Mouse (Mus musculus) midbrain, embryonic 12.5 days (tissue): Measurements from ENCODE around the gene Ust. TPM values are rescaled to one million over a fixed set of nuclear protein-coding genes. Genes with fewer than 3 reads are reported as not detected.

ENCODE experiments used
- ATAC-seq: fragments of 200-750 bp; cut with Nextera tagmentation; 2 replicates; pipeline ENCODE4 v1.8.0; 2017; ENCODE audit warnings: low read depth, moderate TSS enrichment, moderate library complexity; ENCODE audit not compliant: low FRiP score
- H3K27ac ChIP-seq: fragments of 300-500 bp; sonication (generic); replicated peaks from 2 replicates; pipeline ENCODE4 v1.5.1; 2016; ENCODE audit warnings: mild to moderate bottlenecking
- H3K27me3 ChIP-seq: fragments of 300-500 bp; sonication (generic); 2 replicates; pipeline ENCODE4 v1.6.1; 2016; ENCODE audit warnings: mild to moderate bottlenecking
- H3K36me3 ChIP-seq: fragments of 300-500 bp; sonication (generic); 2 replicates; pipeline ENCODE4 v1.6.1; 2016
- H3K4me1 ChIP-seq: fragments of 300-500 bp; sonication (generic); 2 replicates; pipeline ENCODE4 v1.6.1; 2016
- H3K4me2 ChIP-seq: fragments of 300-500 bp; sonication (generic); replicated peaks from 2 replicates; pipeline ENCODE4 v1.6.1; 2016; ENCODE audit warnings: mild to moderate bottlenecking, moderate library complexity
- H3K4me3 ChIP-seq: fragments of 300-500 bp; sonication (generic); 2 replicates; pipeline ENCODE4 v1.5.1; 2016; ENCODE audit warnings: mild to moderate bottlenecking
- H3K9ac ChIP-seq: fragments of 300-500 bp; sonication (generic); replicated peaks from 2 replicates; pipeline ENCODE4 v1.6.1; 2016; ENCODE audit warnings: mild to moderate bottlenecking, moderate library complexity
- H3K9me3 ChIP-seq: fragments of 300-500 bp; sonication (generic); 2 replicates; pipeline ENCODE4 v1.6.1; 2016; ENCODE audit warnings: mild to moderate bottlenecking
- WGBS: fragments of 180-500 bp; shearing (Covaris S2); methylation state at CpG from one replicate; pipeline ENCODE4 v1.1.7; 2016; 5-methylcytosine and 5-hydroxymethylcytosine counted together
- polyA plus RNA-seq: library from polyadenylated mRNA; unstranded; fragments of >200 nt; fragmentation: Nextera tagmentation; extraction: Ambion mirVana; gene quantifications from 2 replicates; pipeline ENCODE4 v1.2.1, GENCODE M21; 2016

The Ust gene
- polyA plus RNA-seq, 1 experiment from 2014 or later, result 4.0 TPM

DNA sequence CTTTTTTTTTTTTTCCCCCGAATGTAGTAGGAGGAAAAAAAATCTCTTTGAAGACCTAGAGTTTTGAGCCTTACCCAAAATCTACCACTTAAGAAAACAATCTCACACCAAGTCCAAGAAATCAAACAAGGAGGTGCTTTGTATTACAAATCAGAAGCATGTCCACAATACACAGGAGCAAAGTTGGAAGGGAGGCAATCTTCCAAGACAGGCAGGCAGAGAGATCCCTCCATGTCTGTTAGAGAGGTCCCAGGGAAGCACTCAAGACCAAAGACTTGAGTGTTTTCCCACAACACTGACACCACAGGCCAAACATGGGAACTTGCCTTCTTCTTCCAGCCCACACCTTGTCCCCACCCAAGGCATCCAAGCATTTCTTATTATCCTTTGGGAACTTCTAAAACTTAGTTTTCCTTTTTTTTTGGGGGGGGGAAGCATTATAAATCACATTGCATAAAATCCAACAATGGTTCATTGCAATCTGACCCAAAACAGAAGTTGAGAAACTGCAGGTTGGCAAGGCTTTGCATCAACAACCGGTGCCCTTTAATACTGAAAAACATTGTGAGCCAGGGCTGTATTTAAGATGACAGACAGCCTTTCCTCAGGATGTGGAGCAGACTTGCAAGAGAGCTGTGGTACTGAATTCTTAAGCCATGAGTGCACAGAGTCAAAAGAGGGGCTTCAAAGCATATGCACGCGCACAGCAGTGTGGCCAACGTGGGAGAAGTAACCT, 49.8 kb downstream of the Ust start:
- Histone ChIP-seq H3K9me3 (no peaks in the 10 kb centered on the region), H3K27ac (no peak overlapping the region), H3K27me3 (no peaks in the 10 kb centered on the region), H3K4me1 (no peaks in the 10 kb centered on the region), H3K4me2 (no peak overlapping the region), H3K36me3 (no peaks in the 10 kb centered on the region), H3K9ac (no peak overlapping the region), H3K4me3 (no peak overlapping the region)
- WGBS, result 81% methylated on average over 5 of the region's 5 CpGs
- no peak for ATAC-seq

DNA sequence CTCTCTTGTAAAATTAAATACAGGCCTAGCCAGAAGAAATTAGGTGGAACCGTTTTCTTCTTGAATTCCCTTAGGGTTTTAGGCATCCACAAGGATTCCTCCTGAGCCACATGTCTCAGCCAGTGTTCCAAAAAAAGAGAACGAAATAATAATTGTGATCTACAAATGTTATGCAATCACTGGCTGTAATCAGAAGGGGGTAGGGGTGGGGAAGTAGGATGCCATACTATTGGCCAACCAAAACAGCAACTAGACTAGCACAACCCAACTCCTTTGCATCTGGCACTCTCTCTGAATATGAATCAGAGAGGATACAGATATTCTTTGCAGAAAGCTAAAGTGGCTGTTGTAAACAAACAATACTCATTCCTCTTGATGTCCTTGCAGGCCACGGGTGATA, 52.7 kb downstream of the Ust start:
- 75% methylated on average over 3 of the region's 3 CpGs for WGBS
- Histone ChIP-seq H3K4me3 (no peak overlapping the region), H3K4me2 (no peak overlapping the region), H3K9me3 (no peaks in the 10 kb centered on the region), H3K27ac (no peak overlapping the region), H3K4me1 (no peaks in the 10 kb centered on the region), H3K27me3 (no peaks in the 10 kb centered on the region), H3K9ac (no peak overlapping the region), H3K36me3 (no peaks in the 10 kb centered on the region)
- ATAC-seq, result no peak

DNA sequence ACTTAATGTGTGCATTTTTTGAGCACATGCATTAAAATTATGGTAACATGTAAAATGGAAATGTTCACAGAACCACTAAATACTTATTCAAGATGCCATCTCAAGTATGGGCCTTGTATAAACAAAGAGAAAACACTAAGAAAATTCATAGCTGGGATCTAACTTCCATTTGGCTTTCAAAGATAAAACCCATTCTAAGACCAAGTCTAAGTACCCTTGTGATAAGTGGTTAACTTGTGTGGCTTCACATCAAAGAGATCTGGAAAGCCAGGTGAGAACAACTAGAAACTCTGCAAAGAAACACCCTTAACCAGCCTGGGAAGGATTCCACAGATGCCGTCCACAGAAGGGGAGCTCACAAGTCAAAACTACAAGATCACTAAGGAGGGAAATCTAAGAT, 53.4 kb downstream of the Ust start:
- no peak overlapping the region for H3K4me2 ChIP-seq
- WGBS, result 96% methylated on average over 1 of the region's 1 CpGs
- H3K9me3 ChIP-seq, result no peaks in the 10 kb centered on the region
- no peak overlapping the region for H3K4me3 ChIP-seq
- no peak for ATAC-seq
- H3K4me1 ChIP-seq, result no peaks in the 10 kb centered on the region
- H3K27me3 ChIP-seq, result no peaks in the 10 kb centered on the region
- H3K27ac ChIP-seq, result no peak overlapping the region
- no peak overlapping the region for H3K9ac ChIP-seq
- H3K36me3 ChIP-seq, result no peaks in the 10 kb centered on the region

DNA sequence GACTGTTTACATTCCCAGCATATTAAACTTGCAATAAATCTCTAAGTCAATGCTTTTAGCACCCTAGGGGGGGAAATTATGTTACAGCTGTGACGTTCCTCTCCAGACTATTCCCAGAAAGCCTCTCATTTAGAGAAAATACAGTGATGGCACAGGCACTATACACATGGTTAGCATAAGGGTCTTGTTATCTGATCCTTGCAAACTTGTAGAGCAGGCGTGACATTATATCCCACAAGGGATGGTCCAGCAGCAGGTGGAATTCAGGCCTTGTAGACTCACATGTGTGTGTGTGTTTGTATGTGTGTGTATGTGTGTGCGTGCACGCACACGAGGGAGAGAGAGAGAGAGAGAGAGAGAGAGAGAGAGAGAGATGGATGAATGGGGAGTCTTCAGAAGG, 57.3 kb downstream of the Ust start:
- no peak overlapping the region for H3K9ac ChIP-seq
- 83% methylated on average over 5 of the region's 5 CpGs for WGBS
- no peaks in the 10 kb centered on the region for H3K36me3 ChIP-seq
- H3K4me1 ChIP-seq, result no peaks in the 10 kb centered on the region
- no peaks in the 10 kb centered on the region for H3K9me3 ChIP-seq
- no peaks in the 10 kb centered on the region for H3K27me3 ChIP-seq
- ATAC-seq, result no peak
- H3K4me2 ChIP-seq, result no peak overlapping the region
- no peak overlapping the region for H3K4me3 ChIP-seq
- H3K27ac ChIP-seq, result no peak overlapping the region

DNA sequence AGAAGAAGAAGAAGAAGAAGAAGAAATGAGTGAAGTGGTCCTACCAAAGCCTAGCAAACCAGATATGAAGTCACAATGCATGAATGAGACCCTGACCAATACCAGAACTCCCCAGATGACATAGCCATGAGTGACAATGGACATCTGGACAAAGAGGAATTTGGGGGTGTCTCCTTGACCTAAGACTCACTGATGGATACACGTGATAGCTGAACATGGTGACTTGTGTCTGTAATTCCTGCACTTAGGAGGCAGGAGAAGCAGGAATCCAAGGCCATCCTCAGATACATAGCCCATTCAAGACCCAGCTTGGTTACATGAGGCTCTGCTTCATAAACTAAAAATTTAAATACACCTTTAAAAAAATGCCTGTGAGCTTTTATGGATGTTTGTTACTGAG, 63.9 kb downstream of the Ust start:
- no peaks in the 10 kb centered on the region for H3K4me1 ChIP-seq
- no peaks in the 10 kb centered on the region for H3K36me3 ChIP-seq
- H3K9ac ChIP-seq, result no peak overlapping the region
- no peak for ATAC-seq
- no peak overlapping the region for H3K27ac ChIP-seq
- WGBS, result 90% methylated on average over 1 of the region's 1 CpGs
- H3K27me3 ChIP-seq, result no peaks in the 10 kb centered on the region
- H3K4me3 ChIP-seq, result no peak overlapping the region
- no peaks in the 10 kb centered on the region for H3K9me3 ChIP-seq
- no peak overlapping the region for H3K4me2 ChIP-seq

DNA sequence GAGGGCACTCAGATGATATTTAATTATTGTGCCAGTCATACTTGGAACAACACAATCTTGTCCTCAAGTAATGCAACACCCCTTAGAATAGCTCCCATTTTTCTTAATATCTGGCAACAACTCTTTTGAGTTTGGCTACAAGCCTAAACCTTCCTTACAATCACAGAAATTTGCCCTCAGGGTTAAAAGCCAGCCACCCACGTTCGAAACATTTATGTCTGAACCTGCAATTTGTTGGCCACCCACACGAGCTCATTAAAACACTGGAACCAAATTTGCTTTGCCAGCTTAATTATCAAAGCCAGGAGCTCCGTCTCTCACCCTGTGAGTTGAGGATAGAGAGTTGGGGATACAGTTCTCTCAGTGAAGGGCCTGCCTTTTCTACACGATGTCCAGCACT, 70.9 kb downstream of the Ust start:
- 70% methylated on average over 5 of the region's 5 CpGs for WGBS

DNA sequence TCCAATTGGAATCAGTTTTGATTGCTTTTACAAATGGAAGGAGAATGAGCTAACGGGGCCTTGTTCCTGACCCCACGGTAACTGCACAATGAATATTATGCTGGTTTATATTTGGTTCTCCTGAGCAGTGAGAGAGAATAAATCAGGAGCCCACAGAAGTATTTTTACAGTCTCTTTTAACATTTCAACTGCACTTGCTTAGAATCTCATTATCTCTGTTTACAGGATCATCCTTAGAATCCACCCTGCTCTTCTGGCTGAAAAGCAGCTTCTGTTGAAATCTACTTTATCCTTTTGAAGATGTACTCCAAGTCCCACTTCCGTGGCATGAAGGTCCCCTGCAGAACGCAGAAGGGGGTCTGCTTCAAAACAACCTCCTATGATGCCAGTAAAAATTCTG, 71.7 kb downstream of the Ust start:
- 44% methylated on average over 4 of the region's 4 CpGs for WGBS
- Histone ChIP-seq H3K27me3 (no peaks in the 10 kb centered on the region), H3K27ac (no peak overlapping the region), H3K9ac (no peak overlapping the region), H3K4me2 (no peak overlapping the region), H3K9me3 (no peaks in the 10 kb centered on the region), H3K4me1 (no peaks in the 10 kb centered on the region), H3K4me3 (no peak overlapping the region), H3K36me3 (no peaks in the 10 kb centered on the region)
- no peak for ATAC-seq

More for the DNA sequence above, 70.9 kb downstream of the Ust start:
- ATAC-seq, result no peak
- H3K27ac ChIP-seq, result no peak overlapping the region
- H3K27me3 ChIP-seq, result no peaks in the 10 kb centered on the region
- H3K36me3 ChIP-seq, result no peaks in the 10 kb centered on the region
- no peak overlapping the region for H3K9ac ChIP-seq
- no peaks in the 10 kb centered on the region for H3K9me3 ChIP-seq
- H3K4me1 ChIP-seq, result no peaks in the 10 kb centered on the region
- H3K4me3 ChIP-seq, result no peak overlapping the region
- H3K4me2 ChIP-seq, result no peak overlapping the region

DNA sequence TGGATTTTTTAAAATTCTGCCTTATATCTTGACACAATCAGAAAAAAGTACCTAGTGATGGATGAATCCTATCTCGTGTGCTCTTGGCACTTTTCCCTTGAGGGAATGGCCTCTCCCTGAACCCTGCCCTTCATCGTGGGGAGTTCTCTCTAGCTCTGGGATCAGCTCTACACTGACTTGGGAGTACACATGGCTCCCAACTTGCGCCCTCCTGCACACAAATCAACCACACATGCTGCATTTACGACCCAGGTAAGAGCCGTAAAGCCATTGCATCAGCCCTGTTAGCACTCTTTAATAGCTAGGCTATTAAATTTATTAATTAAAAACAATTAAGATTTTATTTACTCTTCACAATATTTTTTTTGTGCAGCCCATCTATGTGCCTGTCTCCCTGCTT, 74.6 kb downstream of the Ust start:
- ATAC-seq, result no peak
- no peak overlapping the region for H3K4me2 ChIP-seq
- no peaks in the 10 kb centered on the region for H3K36me3 ChIP-seq
- H3K27me3 ChIP-seq, result no peaks in the 10 kb centered on the region
- H3K9ac ChIP-seq, result no peak overlapping the region
- H3K4me1 ChIP-seq, result no peaks in the 10 kb centered on the region
- H3K4me3 ChIP-seq, result no peak overlapping the region
- H3K27ac ChIP-seq, result no peak overlapping the region
- no peaks in the 10 kb centered on the region for H3K9me3 ChIP-seq
- WGBS, result 85% methylated on average over 5 of the region's 5 CpGs

DNA sequence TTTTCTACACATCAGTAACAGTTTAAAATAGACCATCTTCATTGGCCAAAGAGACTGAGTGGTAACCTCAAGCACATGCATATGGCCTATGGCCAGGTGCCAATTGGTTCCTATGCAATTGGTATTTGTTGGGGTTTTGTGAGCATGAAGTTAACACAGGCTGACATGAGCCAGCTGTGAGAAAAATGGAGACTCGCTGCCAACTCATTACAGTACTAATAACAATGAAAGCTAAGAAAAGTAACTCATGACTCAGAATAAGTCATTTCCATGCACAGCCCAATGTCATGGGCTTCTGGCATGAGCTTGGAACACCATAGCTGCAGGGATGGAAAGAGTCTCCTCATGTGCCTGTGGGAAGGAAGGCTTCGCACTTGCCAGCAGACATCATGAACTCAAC, 86.8 kb downstream of the Ust start:
- Histone ChIP-seq H3K4me3 (no peak overlapping the region), H3K4me1 (peaks cover 12% of the 10 kb centered on the region; the same call in 1 of the 2 replicates), H3K9me3 (no peaks in the 10 kb centered on the region), H3K36me3 (no peaks in the 10 kb centered on the region), H3K27ac (no peak overlapping the region), H3K4me2 (no peak overlapping the region), H3K27me3 (no peaks in the 10 kb centered on the region), H3K9ac (no peak overlapping the region)
- WGBS, result 90% methylated on average over 2 of the region's 2 CpGs
- no peak for ATAC-seq

DNA sequence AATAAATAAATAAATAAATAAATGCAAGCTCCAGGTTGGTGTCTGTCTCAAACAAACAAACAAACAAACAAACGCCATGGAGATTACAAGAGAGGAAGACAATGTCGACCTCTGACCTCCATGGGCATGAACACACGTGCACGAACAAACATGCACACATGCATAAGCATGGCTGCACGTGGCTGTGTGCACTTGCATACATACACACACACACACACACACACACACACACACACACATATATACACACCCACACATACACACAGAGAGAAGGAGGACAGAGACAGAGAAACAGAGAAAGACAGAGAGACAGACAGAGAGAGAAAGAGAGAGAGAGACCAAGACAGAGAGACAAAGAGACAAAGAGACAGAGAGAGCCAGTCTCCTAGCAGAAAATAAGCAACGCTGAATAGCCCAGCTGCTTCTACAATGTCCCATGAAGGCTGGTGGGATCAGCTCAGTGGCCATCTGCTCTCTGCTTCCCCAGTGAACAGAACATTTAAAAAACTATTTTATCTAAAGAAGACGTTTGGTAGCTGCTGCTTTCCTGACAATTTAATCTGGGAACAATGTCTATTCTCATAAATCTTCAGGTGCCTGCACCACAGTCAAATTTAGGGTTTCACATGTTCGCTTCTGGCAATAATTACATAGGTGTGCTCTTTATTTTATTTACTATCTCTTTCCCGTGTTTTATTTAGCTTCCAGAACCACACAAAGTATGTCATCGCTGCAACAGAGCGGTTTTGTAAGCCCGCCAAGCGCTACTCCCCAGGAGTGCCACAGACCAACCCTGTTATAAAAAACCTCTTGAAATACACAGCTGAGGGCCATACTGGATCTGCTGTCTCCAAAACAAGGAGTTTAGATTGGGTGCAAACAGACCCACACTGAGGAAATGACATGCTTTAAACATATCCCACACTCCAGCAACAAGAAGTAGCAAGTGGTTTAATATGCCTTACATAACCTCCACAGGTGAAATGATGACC, 89.5 kb downstream of the Ust start:
- no peak overlapping the region for H3K4me3 ChIP-seq
- H3K9ac ChIP-seq, result no peak overlapping the region
- 0 out of 2 replicates have a peak overlapping the region, but pooled peaks have one; percentile 20 for H3K27ac ChIP-seq
- 0 out of 2 replicates have a peak, but pooled peaks have one; percentile 52 for ATAC-seq
- WGBS, result 78% methylated on average over 13 of the region's 13 CpGs
- no peaks in the 10 kb centered on the region for H3K36me3 ChIP-seq
- no peaks in the 10 kb centered on the region for H3K9me3 ChIP-seq
- H3K4me2 ChIP-seq, result no peak overlapping the region
- no peaks in the 10 kb centered on the region for H3K27me3 ChIP-seq
- peaks cover 12% of the 10 kb centered on the region; the same call in 1 of the 2 replicates for H3K4me1 ChIP-seq

DNA sequence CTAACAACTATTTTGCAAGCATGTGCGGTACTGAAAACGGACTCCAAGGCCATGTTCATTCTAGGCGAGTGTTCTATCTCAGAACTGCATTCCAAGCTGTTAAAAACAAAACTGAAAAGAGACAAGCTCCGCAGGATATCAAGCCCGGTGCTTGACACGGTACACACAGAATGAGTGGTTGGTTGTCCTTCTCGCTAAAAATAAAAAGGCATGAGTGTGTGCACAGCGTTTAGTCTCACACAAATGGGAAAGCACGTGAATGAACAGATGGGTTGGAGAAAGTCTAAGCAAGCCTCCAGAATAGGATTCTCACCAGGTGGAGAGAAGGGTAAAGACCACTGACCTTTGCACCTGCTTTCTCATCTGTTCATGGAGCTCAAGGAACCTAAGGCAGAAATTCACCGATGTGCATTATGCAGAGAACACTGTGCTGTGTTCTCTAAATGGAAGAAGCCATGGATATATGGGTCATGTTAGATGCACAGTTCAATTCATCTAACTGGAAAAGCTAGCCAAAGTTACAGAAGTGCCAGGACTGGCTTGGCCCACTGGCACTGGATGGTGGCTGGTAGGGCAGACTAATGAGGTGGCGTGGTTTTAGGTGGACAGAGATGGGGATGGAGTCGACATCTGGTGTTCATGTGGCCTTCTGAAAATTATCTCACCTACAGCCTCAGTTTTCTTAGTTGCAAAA, 90.8 kb downstream of the Ust start:
- H3K27me3 ChIP-seq, result no peaks in the 10 kb centered on the region
- no peak overlapping the region for H3K4me3 ChIP-seq
- no peak overlapping the region for H3K9ac ChIP-seq
- H3K4me1 ChIP-seq, result peaks cover 12% of the 10 kb centered on the region; the same call in 1 of the 2 replicates
- H3K27ac ChIP-seq, result no peak overlapping the region
- no peaks in the 10 kb centered on the region for H3K9me3 ChIP-seq
- WGBS, result 89% methylated on average over 12 of the region's 12 CpGs
- H3K4me2 ChIP-seq, result no peak overlapping the region
- no peaks in the 10 kb centered on the region for H3K36me3 ChIP-seq
- ATAC-seq, result no peak
